Mouse (Mus musculus): ENCODE results near the gene Ankrd11.

DNA sequence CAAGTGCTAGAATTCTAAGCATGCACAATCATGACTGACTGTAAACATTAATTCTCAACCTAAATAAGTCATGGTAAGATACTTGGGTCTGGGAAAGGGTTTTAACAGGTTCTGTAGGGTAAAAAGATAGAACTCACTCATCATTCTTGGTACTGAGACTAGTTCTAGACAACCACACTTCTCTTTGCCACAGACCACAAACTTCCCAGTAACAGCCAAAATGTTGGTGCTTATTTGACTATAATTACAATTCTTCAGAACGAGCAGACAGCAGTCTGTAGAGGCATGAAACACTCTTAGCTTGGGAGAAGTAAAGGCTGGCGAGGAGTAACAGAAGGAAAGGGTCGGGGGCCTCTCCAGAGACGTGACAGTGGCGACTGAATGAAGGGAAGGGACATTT, 80.0 kb downstream of the Ankrd11 start:
- TF ChIP-seq CTCF (IDR thresholded peaks at IDR 0.05) (no peak), EP300 (IDR thresholded peaks at IDR 0.05) (no peak)
